Mouse (Mus musculus): ENCODE measurements around the gene Nin. TPM values are rescaled to one million over a fixed set of nuclear protein-coding genes. Genes with fewer than 3 reads are reported as not detected.

The Nin gene
- total and polyA plus RNA-seq, 3 experiments = 24.8 to 58.3 (median 54.0) TPM

GRCm38 (mm10) chr12:70083737-70084136 lies 29.8 kb downstream of the Nin start:
- ATAC-seq (ENCODE audit: extremely low read depth, insufficient number of reproducible peaks, low FRiP score, poor library complexity, severe bottlenecking) (no peak), DNase-seq (ENCODE audit: low spot score) (no peak)
- no peak for TF ChIP-seq CTCF (IDR thresholded peaks at IDR 0.05; ENCODE audit: low read depth, low read length)
- TF ChIP-seq GATA2 (IDR thresholded peaks at IDR 0.05; ENCODE audit: borderline replicate concordance, low read depth, low read length) = no peak
- no peak for TF ChIP-seq TAL1 (conservative IDR thresholded peaks at IDR 0.05; ENCODE audit: low read depth, low read length)
- no peak for TF ChIP-seq POLR2AphosphoS5 (IDR thresholded peaks at IDR 0.05; ENCODE audit: insufficient replicate concordance, low read depth, low read length)
- no peak for TF ChIP-seq GATA1 (IDR thresholded peaks at IDR 0.05; ENCODE audit: borderline replicate concordance, low read length)
- Histone ChIP-seq H3K9me3 (replicated peaks) (peaks cover 3% of the 10 kb centered on the region), H3K4me3 (ENCODE audit: low read depth, low read length) (no peak overlapping the region), H3K4me1 (ENCODE audit: insufficient read depth, low read depth, low read length) (peaks cover 2% of the 10 kb centered on the region; the same call in 1 of the 2 replicates), H3K27me3 (ENCODE audit: insufficient read depth, low read length) (no peaks in the 10 kb centered on the region; the same call in 1 of the 2 replicates), H3K36me3 (replicated peaks) (peaks cover 68% of the 10 kb centered on the region)

GRCm38 (mm10) chr12:70082935-70083532 lies 30.5 kb downstream of the Nin start:
- no peaks in the 10 kb centered on the region; the same call in 1 of the 2 replicates for H3K27me3 ChIP-seq (ENCODE audit: insufficient read depth, low read length)
- no peak for TF ChIP-seq GATA1 (IDR thresholded peaks at IDR 0.05; ENCODE audit: borderline replicate concordance, low read length)
- TF ChIP-seq GATA2 (IDR thresholded peaks at IDR 0.05; ENCODE audit: borderline replicate concordance, low read depth, low read length) = no peak
- peaks cover 68% of the 10 kb centered on the region for H3K36me3 ChIP-seq (replicated peaks)
- H3K4me3 ChIP-seq (ENCODE audit: low read depth, low read length) = no peak overlapping the region
- peaks cover 6% of the 10 kb centered on the region; the same call in 1 of the 2 replicates for H3K4me1 ChIP-seq (ENCODE audit: insufficient read depth, low read depth, low read length)
- no peak for ATAC-seq (ENCODE audit: extremely low read depth, insufficient number of reproducible peaks, low FRiP score, poor library complexity, severe bottlenecking)
- peaks cover 3% of the 10 kb centered on the region for H3K9me3 ChIP-seq (replicated peaks)
- no peak for DNase-seq (ENCODE audit: low spot score)

GRCm38 (mm10) chr12:70082485-70082884 lies 31.0 kb downstream of the Nin start:
- TF ChIP-seq TAL1 (conservative IDR thresholded peaks at IDR 0.05; ENCODE audit: low read depth, low read length) (no peak), GATA1 (IDR thresholded peaks at IDR 0.05; ENCODE audit: borderline replicate concordance, low read length) (no peak), CTCF (IDR thresholded peaks at IDR 0.05; ENCODE audit: low read depth, low read length) (no peak), POLR2AphosphoS5 (IDR thresholded peaks at IDR 0.05; ENCODE audit: insufficient replicate concordance, low read depth, low read length) (no peak)
- ATAC-seq (ENCODE audit: extremely low read depth, insufficient number of reproducible peaks, low FRiP score, poor library complexity, severe bottlenecking) (no peak), DNase-seq (ENCODE audit: low spot score) (no peak)
- peaks cover 68% of the 10 kb centered on the region for H3K36me3 ChIP-seq (replicated peaks)
- no peaks in the 10 kb centered on the region; the same call in 1 of the 2 replicates for H3K27me3 ChIP-seq (ENCODE audit: insufficient read depth, low read length)
- peaks cover 8% of the 10 kb centered on the region; the same call in 1 of the 2 replicates for H3K4me1 ChIP-seq (ENCODE audit: insufficient read depth, low read depth, low read length)
- H3K9me3 ChIP-seq (replicated peaks) = peaks cover 3% of the 10 kb centered on the region
- no peak overlapping the region for H3K4me3 ChIP-seq (ENCODE audit: low read depth, low read length)

- TF ChIP-seq TAL1 (conservative IDR thresholded peaks at IDR 0.05; ENCODE audit: low read depth, low read length) (no peak), GATA2 (IDR thresholded peaks at IDR 0.05; ENCODE audit: borderline replicate concordance, low read depth, low read length) (no peak), CTCF (IDR thresholded peaks at IDR 0.05; ENCODE audit: low read depth, low read length) (no peak), GATA1 (IDR thresholded peaks at IDR 0.05; ENCODE audit: borderline replicate concordance, low read length) (no peak), POLR2AphosphoS5 (IDR thresholded peaks at IDR 0.05; ENCODE audit: insufficient replicate concordance, low read depth, low read length) (no peak)
- ATAC-seq (ENCODE audit: extremely low read depth, insufficient number of reproducible peaks, low FRiP score, poor library complexity, severe bottlenecking) = no peak
- no peaks in the 10 kb centered on the region for H3K9me3 ChIP-seq (replicated peaks)
- H3K4me3 ChIP-seq (ENCODE audit: low read depth, low read length) = no peak overlapping the region
- H3K27me3 ChIP-seq (ENCODE audit: insufficient read depth, low read length) = no peaks in the 10 kb centered on the region; the same call in 1 of the 2 replicates
- DNase-seq (ENCODE audit: low spot score) = no peak
- H3K36me3 ChIP-seq (replicated peaks) = peaks cover 77% of the 10 kb centered on the region
- peaks cover 10% of the 10 kb centered on the region; the same call in 1 of the 2 replicates for H3K4me1 ChIP-seq (ENCODE audit: insufficient read depth, low read depth, low read length)
These were observed 35.0 kb downstream of the Nin start for GRCm38 (mm10) chr12:70078471-70079025.

GRCm38 (mm10) chr12:70076493-70076892 lies 37.0 kb downstream of the Nin start:
- no peak for TF ChIP-seq TAL1 (conservative IDR thresholded peaks at IDR 0.05; ENCODE audit: low read depth, low read length)
- TF ChIP-seq CTCF (IDR thresholded peaks at IDR 0.05; ENCODE audit: low read depth, low read length) = no peak
- no peak for TF ChIP-seq GATA2 (IDR thresholded peaks at IDR 0.05; ENCODE audit: borderline replicate concordance, low read depth, low read length)
- TF ChIP-seq POLR2AphosphoS5 (IDR thresholded peaks at IDR 0.05; ENCODE audit: insufficient replicate concordance, low read depth, low read length) = no peak
- TF ChIP-seq GATA1 (IDR thresholded peaks at IDR 0.05; ENCODE audit: borderline replicate concordance, low read length) = no peak
- no peaks in the 10 kb centered on the region for H3K9me3 ChIP-seq (replicated peaks)
- no peak overlapping the region for H3K4me3 ChIP-seq (ENCODE audit: low read depth, low read length)
- ATAC-seq (ENCODE audit: extremely low read depth, insufficient number of reproducible peaks, low FRiP score, poor library complexity, severe bottlenecking) (no peak), DNase-seq (ENCODE audit: low spot score) (no peak)
- peaks cover 80% of the 10 kb centered on the region for H3K36me3 ChIP-seq (replicated peaks)
- no peaks in the 10 kb centered on the region for H3K27me3 ChIP-seq (ENCODE audit: insufficient read depth, low read length)
- peaks cover 8% of the 10 kb centered on the region; the same call in 1 of the 2 replicates for H3K4me1 ChIP-seq (ENCODE audit: insufficient read depth, low read depth, low read length)

GRCm38 (mm10) chr12:70075001-70075400 lies 38.5 kb downstream of the Nin start:
- Histone ChIP-seq H3K36me3 (replicated peaks) (peaks cover 86% of the 10 kb centered on the region), H3K4me3 (ENCODE audit: low read depth, low read length) (no peak overlapping the region)
- no peak; the same call in 1 of the 2 replicates for ATAC-seq (ENCODE audit: extremely low read depth, insufficient number of reproducible peaks, low FRiP score, poor library complexity, severe bottlenecking)

More at GRCm38 (mm10) chr12:70075001-70075400, 38.5 kb downstream of the Nin start:
- TF ChIP-seq GATA2 (IDR thresholded peaks at IDR 0.05; ENCODE audit: borderline replicate concordance, low read depth, low read length) (no peak), CTCF (IDR thresholded peaks at IDR 0.05; ENCODE audit: low read depth, low read length) (no peak), POLR2AphosphoS5 (IDR thresholded peaks at IDR 0.05; ENCODE audit: insufficient replicate concordance, low read depth, low read length) (no peak), GATA1 (IDR thresholded peaks at IDR 0.05; ENCODE audit: borderline replicate concordance, low read length) (no peak), TAL1 (conservative IDR thresholded peaks at IDR 0.05; ENCODE audit: low read depth, low read length) (no peak)
- Histone ChIP-seq H3K27me3 (ENCODE audit: insufficient read depth, low read length) (no peaks in the 10 kb centered on the region), H3K9me3 (replicated peaks) (no peaks in the 10 kb centered on the region), H3K4me1 (ENCODE audit: insufficient read depth, low read depth, low read length) (peaks cover 8% of the 10 kb centered on the region; the same call in 1 of the 2 replicates)
- no peak for DNase-seq (ENCODE audit: low spot score)
